Mouse (Mus musculus): ENCODE results near the gene Kcna7. TPM values are rescaled to one million over a fixed set of nuclear protein-coding genes. Genes with fewer than 3 reads are reported as not detected.
A peak's percentile ranks its signal among the peaks of the same experiment; 100 is the strongest.

The Kcna7 gene
- polyA plus RNA-seq, 1 experiment from 2014 or later, result 0.11 TPM

DNA sequence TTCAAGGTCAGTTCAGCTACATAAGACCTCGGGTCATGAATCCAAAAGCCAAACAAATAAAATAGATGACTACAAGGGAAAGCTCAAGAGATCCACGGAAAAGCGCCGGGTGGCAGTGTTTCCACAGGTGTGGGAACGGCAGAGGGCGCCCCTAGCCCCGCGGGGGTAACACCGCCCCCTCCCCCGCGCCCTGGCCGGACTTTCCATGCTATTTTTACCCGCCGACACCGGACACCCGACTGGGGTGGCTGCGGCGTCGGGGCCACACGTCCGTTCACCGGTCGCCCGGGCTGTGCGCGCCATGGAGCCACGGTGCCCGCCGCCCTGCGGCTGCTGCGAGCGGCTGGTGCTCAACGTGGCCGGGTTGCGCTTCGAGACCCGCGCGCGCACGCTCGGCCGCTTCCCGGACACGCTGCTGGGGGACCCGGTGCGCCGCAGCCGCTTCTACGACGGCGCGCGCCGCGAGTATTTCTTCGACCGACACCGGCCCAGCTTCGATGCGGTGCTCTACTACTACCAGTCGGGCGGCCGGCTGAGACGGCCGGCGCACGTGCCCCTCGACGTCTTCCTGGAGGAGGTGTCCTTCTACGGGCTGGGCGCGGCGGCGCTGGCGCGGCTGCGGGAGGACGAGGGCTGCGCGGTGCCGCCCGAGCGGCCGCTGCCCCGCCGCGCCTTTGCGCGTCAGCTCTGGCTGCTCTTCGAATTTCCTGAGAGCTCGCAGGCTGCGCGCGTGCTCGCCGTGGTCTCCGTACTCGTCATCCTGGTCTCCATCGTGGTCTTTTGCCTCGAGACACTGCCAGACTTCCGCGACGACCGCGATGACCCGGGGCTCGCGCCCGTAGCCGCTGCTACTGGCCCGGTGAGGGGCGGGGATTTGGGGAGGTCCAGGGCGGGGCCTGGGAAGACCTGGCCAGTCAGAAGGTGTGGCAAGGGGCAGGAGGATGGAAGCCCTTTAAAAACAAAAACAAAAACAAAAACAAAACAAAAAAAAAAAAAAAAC is 1.0 kb downstream of the Kcna7 start:
- H3K9me3 ChIP-seq (ENCODE audit: control insufficient read depth, low read length), result no peaks in the 10 kb centered on the region
- under 1% methylated on average over 102 of the region's 114 CpGs for WGBS
- H3K27me3 ChIP-seq (replicated peaks; ENCODE audit: control insufficient read depth, insufficient read depth, low read length), result peaks cover 59% of the 10 kb centered on the region
- peak; percentile 8; the same call in 1 of the 2 replicates for ATAC-seq
- H3K36me3 ChIP-seq (ENCODE audit: control insufficient read depth, insufficient read depth, low read length), result no peaks in the 10 kb centered on the region
- no peak overlapping the region for H3K27ac ChIP-seq (ENCODE audit: low read length)
- H3K4me3 ChIP-seq (ENCODE audit: low read length), result peak overlapping the region; percentile 49
- peak overlapping the region; percentile 74 for H3K4me2 ChIP-seq (ENCODE audit: low read depth, low read length)
- H3K9ac ChIP-seq (ENCODE audit: low read depth, low read length), result peak overlapping the region; percentile 62
- peaks cover 10% of the 10 kb centered on the region for H3K4me1 ChIP-seq (ENCODE audit: control insufficient read depth, insufficient read depth, low read length)

DNA sequence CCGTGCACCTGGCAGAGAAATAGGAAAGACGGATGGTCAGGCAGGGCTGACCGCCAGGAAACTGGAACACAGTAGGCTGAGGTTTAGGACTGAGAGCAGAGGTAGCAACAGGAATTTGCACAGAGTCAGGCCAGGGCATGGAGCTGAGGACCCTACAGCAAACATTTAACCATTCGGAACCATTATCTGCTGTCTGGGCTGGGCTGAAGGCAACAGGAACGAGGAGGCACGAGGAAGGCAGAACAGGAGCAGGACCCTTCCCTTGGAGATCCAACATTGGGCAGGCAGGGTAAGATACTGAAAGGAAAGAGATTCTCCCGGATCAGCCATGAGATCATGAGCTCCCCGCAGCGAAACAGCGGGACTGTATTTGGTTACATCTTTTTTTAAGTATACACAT is 2.4 kb downstream of the Kcna7 start:
- H3K36me3 ChIP-seq (ENCODE audit: control insufficient read depth, insufficient read depth, low read length), result no peaks in the 10 kb centered on the region
- H3K9ac ChIP-seq (ENCODE audit: low read depth, low read length), result no peak overlapping the region
- H3K4me3 ChIP-seq (ENCODE audit: low read length), result no peak overlapping the region
- peaks cover 68% of the 10 kb centered on the region for H3K27me3 ChIP-seq (replicated peaks; ENCODE audit: control insufficient read depth, insufficient read depth, low read length)
- no peak overlapping the region for H3K4me2 ChIP-seq (ENCODE audit: low read depth, low read length)
- no peaks in the 10 kb centered on the region for H3K9me3 ChIP-seq (ENCODE audit: control insufficient read depth, low read length)
- peaks cover 10% of the 10 kb centered on the region for H3K4me1 ChIP-seq (ENCODE audit: control insufficient read depth, insufficient read depth, low read length)
- H3K27ac ChIP-seq (ENCODE audit: low read length), result no peak overlapping the region
- no peak for ATAC-seq
- 77% methylated on average over 10 of the region's 10 CpGs for WGBS

GRCm38 (mm10) chr7:45408351-45408750 is 2.9 kb downstream of the Kcna7 start:
- H3K27me3 ChIP-seq (replicated peaks; ENCODE audit: control insufficient read depth, insufficient read depth, low read length), result peaks cover 71% of the 10 kb centered on the region
- no peaks in the 10 kb centered on the region for H3K36me3 ChIP-seq (ENCODE audit: control insufficient read depth, insufficient read depth, low read length)
- 63% methylated on average over 7 of the region's 7 CpGs for WGBS
- H3K9ac ChIP-seq (ENCODE audit: low read depth, low read length), result no peak overlapping the region
- H3K4me2 ChIP-seq (ENCODE audit: low read depth, low read length), result no peak overlapping the region
- H3K4me3 ChIP-seq (ENCODE audit: low read length), result no peak overlapping the region
- no peak overlapping the region for H3K27ac ChIP-seq (ENCODE audit: low read length)
- H3K4me1 ChIP-seq (ENCODE audit: control insufficient read depth, insufficient read depth, low read length), result peaks cover 14% of the 10 kb centered on the region
- no peaks in the 10 kb centered on the region for H3K9me3 ChIP-seq (ENCODE audit: control insufficient read depth, low read length)
- ATAC-seq, result no peak

- H3K4me2 ChIP-seq (ENCODE audit: low read depth, low read length), result no peak overlapping the region
- H3K9me3 ChIP-seq (ENCODE audit: control insufficient read depth, low read length), result no peaks in the 10 kb centered on the region
- no peak overlapping the region for H3K27ac ChIP-seq (ENCODE audit: low read length)
- H3K4me3 ChIP-seq (ENCODE audit: low read length), result no peak overlapping the region
- H3K4me1 ChIP-seq (ENCODE audit: control insufficient read depth, insufficient read depth, low read length), result peaks cover 16% of the 10 kb centered on the region
- WGBS, result 89% methylated on average over 17 of the region's 17 CpGs
- H3K9ac ChIP-seq (ENCODE audit: low read depth, low read length), result no peak overlapping the region
- peaks cover 77% of the 10 kb centered on the region for H3K27me3 ChIP-seq (replicated peaks; ENCODE audit: control insufficient read depth, insufficient read depth, low read length)
- H3K36me3 ChIP-seq (ENCODE audit: control insufficient read depth, insufficient read depth, low read length), result no peaks in the 10 kb centered on the region
- no peak for ATAC-seq
Observed at GRCm38 (mm10) chr7:45408949-45409348, 3.5 kb downstream of the Kcna7 start.

GRCm38 (mm10) chr7:45409497-45410163 is 4.2 kb downstream of the Kcna7 start:
- H3K4me3 ChIP-seq (ENCODE audit: low read length), result no peak overlapping the region
- peaks cover 82% of the 10 kb centered on the region for H3K27me3 ChIP-seq (replicated peaks; ENCODE audit: control insufficient read depth, insufficient read depth, low read length)
- H3K9ac ChIP-seq (ENCODE audit: low read depth, low read length), result no peak overlapping the region
- H3K4me2 ChIP-seq (ENCODE audit: low read depth, low read length), result no peak overlapping the region
- H3K9me3 ChIP-seq (ENCODE audit: control insufficient read depth, low read length), result no peaks in the 10 kb centered on the region
- no peak overlapping the region for H3K27ac ChIP-seq (ENCODE audit: low read length)
- H3K36me3 ChIP-seq (ENCODE audit: control insufficient read depth, insufficient read depth, low read length), result no peaks in the 10 kb centered on the region
- H3K4me1 ChIP-seq (ENCODE audit: control insufficient read depth, insufficient read depth, low read length), result peaks cover 21% of the 10 kb centered on the region
- no peak for ATAC-seq
- 86% methylated on average over 8 of the region's 8 CpGs for WGBS

DNA sequence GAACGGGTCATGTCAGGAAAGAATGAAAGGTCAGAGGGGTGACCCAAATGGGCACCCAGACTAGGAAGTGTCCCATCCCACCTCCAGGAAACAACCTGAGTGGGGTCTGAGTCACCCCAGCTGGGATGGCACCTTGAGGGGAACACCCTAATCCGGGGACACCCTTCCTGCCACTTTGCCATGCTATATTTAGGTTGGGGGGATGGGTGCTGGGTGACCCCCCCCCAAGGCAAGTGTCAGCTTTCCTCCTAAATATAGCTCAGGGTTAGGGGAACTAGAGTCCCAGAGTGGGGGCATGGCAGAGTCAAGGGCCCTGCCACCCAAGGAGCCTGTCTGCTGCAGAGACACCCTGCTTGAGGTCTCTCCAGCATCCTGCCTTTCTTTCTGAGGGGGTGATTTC is 7.0 kb downstream of the Kcna7 start:
- Histone ChIP-seq H3K27me3 (replicated peaks; ENCODE audit: control insufficient read depth, insufficient read depth, low read length) (peaks cover 81% of the 10 kb centered on the region), H3K9ac (ENCODE audit: low read depth, low read length) (no peak overlapping the region)
- WGBS, result 82% methylated on average over 2 of the region's 2 CpGs

DNA sequence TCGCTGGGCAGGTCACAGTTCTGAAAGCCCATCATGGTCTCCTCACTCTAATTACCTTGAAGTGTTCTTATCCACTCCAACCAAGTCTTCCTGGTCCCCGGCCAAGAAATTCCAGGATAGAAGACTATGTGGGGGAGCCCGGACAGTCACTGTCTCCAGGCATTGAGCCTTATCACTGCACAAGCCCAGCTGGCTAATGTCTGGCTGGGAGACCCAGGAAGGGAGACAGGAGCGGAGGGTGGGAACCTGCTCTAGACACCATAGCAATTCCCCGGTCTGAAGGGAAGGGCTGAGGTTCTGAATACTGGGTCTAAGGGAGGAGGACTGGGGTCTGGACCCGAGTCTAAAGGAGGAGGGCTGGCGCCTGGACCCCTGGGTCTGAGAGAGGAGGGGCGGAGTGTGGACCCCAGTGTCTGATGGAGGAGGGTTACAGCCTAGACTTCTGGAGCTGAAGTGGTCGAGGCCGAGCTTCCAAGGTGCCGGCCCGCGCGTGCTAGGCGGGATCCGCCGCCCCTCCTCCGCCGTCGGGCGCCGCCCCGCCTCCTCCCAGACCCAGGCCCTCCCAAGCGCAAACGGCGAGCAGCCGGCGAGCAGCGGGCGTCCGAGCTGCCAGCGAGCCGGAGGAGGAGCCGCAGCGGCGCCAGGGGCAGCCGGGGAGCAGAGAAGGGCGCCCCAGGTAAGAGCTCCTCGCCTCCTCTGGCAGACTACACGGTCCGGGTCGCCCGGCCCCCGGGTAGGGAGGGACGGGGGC is 7.8 kb downstream of the Kcna7 start, which contains the start of gene Ntf5:
Ntf5 (plus strand) TSS at position 583 of the 751 bp plus-strand sequence.
- 3% methylated on average over 41 of the region's 45 CpGs for WGBS
- H3K9ac ChIP-seq (ENCODE audit: low read depth, low read length), result peak within 1 kb of the TSS; percentile 75
- no peaks in the 10 kb centered on the region for H3K36me3 ChIP-seq (ENCODE audit: control insufficient read depth, insufficient read depth, low read length)
- peak within 1 kb of the TSS; percentile 95 for H3K4me2 ChIP-seq (ENCODE audit: low read depth, low read length)
- no peaks in the 10 kb centered on the region for H3K9me3 ChIP-seq (ENCODE audit: control insufficient read depth, low read length)
- H3K27ac ChIP-seq (ENCODE audit: low read length), result 0 out of 2 replicates have a peak within 1 kb of the TSS, but pooled peaks have one; percentile 48
- peak; percentile 56 for ATAC-seq
- peak within 1 kb of the TSS; percentile 65 for H3K4me3 ChIP-seq (ENCODE audit: low read length)
- peaks cover 79% of the 10 kb centered on the region for H3K27me3 ChIP-seq (replicated peaks; ENCODE audit: control insufficient read depth, insufficient read depth, low read length)
- peaks cover 26% of the 10 kb centered on the region for H3K4me1 ChIP-seq (ENCODE audit: control insufficient read depth, insufficient read depth, low read length)

More for the DNA sequence above, 7.0 kb downstream of the Kcna7 start:
- Histone ChIP-seq H3K36me3 (ENCODE audit: control insufficient read depth, insufficient read depth, low read length) (no peaks in the 10 kb centered on the region), H3K4me1 (ENCODE audit: control insufficient read depth, insufficient read depth, low read length) (peaks cover 23% of the 10 kb centered on the region), H3K9me3 (ENCODE audit: control insufficient read depth, low read length) (no peaks in the 10 kb centered on the region), H3K4me3 (ENCODE audit: low read length) (no peak overlapping the region), H3K4me2 (ENCODE audit: low read depth, low read length) (no peak overlapping the region), H3K27ac (ENCODE audit: low read length) (no peak overlapping the region)
- ATAC-seq, result no peak

- WGBS, result 2% methylated on average over 27 of the region's 27 CpGs
- H3K27me3 ChIP-seq (replicated peaks; ENCODE audit: control insufficient read depth, insufficient read depth, low read length), result peaks cover 73% of the 10 kb centered on the region
- H3K4me2 ChIP-seq (ENCODE audit: low read depth, low read length), result peak overlapping the region; percentile 95
- no peaks in the 10 kb centered on the region for H3K36me3 ChIP-seq (ENCODE audit: control insufficient read depth, insufficient read depth, low read length)
- H3K4me1 ChIP-seq (ENCODE audit: control insufficient read depth, insufficient read depth, low read length), result peaks cover 26% of the 10 kb centered on the region
- peak; percentile 47 for ATAC-seq
- H3K9ac ChIP-seq (ENCODE audit: low read depth, low read length), result peak overlapping the region; percentile 75
- H3K27ac ChIP-seq (ENCODE audit: low read length), result 0 out of 2 replicates have a peak overlapping the region, but pooled peaks have one; percentile 48
- H3K9me3 ChIP-seq (ENCODE audit: control insufficient read depth, low read length), result no peaks in the 10 kb centered on the region
- peak overlapping the region; percentile 65 for H3K4me3 ChIP-seq (ENCODE audit: low read length)
Observed at GRCm38 (mm10) chr7:45413864-45414739, 8.6 kb downstream of the Kcna7 start.
